Mouse (Mus musculus) neural tube, embryonic 15.5 days (tissue): ENCODE measurements around the gene Myo18b. TPM values are rescaled to one million over a fixed set of nuclear protein-coding genes. Genes with fewer than 3 reads are reported as not detected.

Experiments used
- ATAC-seq: fragments of 200-750 bp; cut with Nextera tagmentation; 2 replicates; pipeline ENCODE4 v1.8.0; 2017; ENCODE audit warnings: mild to moderate bottlenecking, moderate TSS enrichment, moderate library complexity; ENCODE audit not compliant: low FRiP score
- H3K27ac ChIP-seq: fragments of 300-500 bp; sonication (generic); replicated peaks from 2 replicates; pipeline ENCODE4 v1.5.1; 2015; ENCODE audit warnings: mild to moderate bottlenecking, inconsistent platforms
- H3K27me3 ChIP-seq: fragments of 300-500 bp; sonication (generic); replicated peaks from 2 replicates; pipeline ENCODE4 v1.6.1; 2015; ENCODE audit warnings: inconsistent platforms
- H3K36me3 ChIP-seq: fragments of 300-500 bp; sonication (generic); 2 replicates; pipeline ENCODE4 v1.6.1; 2015; ENCODE audit warnings: inconsistent platforms
- H3K4me1 ChIP-seq: fragments of 300-500 bp; sonication (generic); 2 replicates; pipeline ENCODE4 v1.6.1; 2015; ENCODE audit warnings: inconsistent platforms
- H3K4me2 ChIP-seq: fragments of 300-500 bp; sonication (generic); 2 replicates; pipeline ENCODE4 v1.6.1; 2015; ENCODE audit warnings: inconsistent platforms, mild to moderate bottlenecking, moderate library complexity
- H3K4me3 ChIP-seq: fragments of 300-500 bp; sonication (generic); replicated peaks from 2 replicates; pipeline ENCODE4 v1.5.1; 2015; ENCODE audit warnings: mild to moderate bottlenecking, inconsistent platforms
- H3K9ac ChIP-seq: fragments of 300-500 bp; sonication (generic); replicated peaks from 2 replicates; pipeline ENCODE4 v1.6.1; 2015; ENCODE audit warnings: mild to moderate bottlenecking, inconsistent platforms
- H3K9me3 ChIP-seq: fragments of 300-500 bp; sonication (generic); replicated peaks from 2 replicates; pipeline ENCODE4 v1.6.1; 2016; ENCODE audit warnings: inconsistent platforms
- WGBS: fragments of 180-500 bp; shearing (Covaris S2); methylation state at CpG from one replicate; pipeline ENCODE4 v1.1.7; 2015; ENCODE audit warnings: mixed read lengths; 5-methylcytosine and 5-hydroxymethylcytosine counted together
- polyA plus RNA-seq: library from polyadenylated mRNA; unstranded; fragments of >200 nt; fragmentation: Nextera tagmentation; extraction: Ambion mirVana; gene quantifications from 2 replicates; pipeline ENCODE4 v1.2.1, GENCODE M21; 2015

Gene Myo18b
- polyA plus RNA-seq, 1 experiment from 2014 or later = 1.8 TPM

GRCm38 (mm10) chr5:112791792-112792780 is 104.1 kb downstream of the Myo18b start:
- no peak overlapping the region for H3K27ac ChIP-seq
- H3K9ac ChIP-seq = no peak overlapping the region
- H3K4me3 ChIP-seq = no peak overlapping the region
- peaks cover 4% of the 10 kb centered on the region for H3K4me1 ChIP-seq
- no peaks in the 10 kb centered on the region for H3K36me3 ChIP-seq
- ATAC-seq = no peak
- 82% methylated on average over 15 of the region's 15 CpGs for WGBS
- no peaks in the 10 kb centered on the region for H3K27me3 ChIP-seq
- no peaks in the 10 kb centered on the region for H3K9me3 ChIP-seq
- H3K4me2 ChIP-seq = no peak overlapping the region

- ATAC-seq = no peak
- Histone ChIP-seq H3K9ac (no peak overlapping the region), H3K9me3 (no peaks in the 10 kb centered on the region), H3K36me3 (no peaks in the 10 kb centered on the region), H3K4me2 (no peak overlapping the region), H3K27me3 (no peaks in the 10 kb centered on the region), H3K4me3 (no peak overlapping the region), H3K27ac (no peak overlapping the region), H3K4me1 (no peaks in the 10 kb centered on the region)
- 81% methylated on average over 4 of the region's 4 CpGs for WGBS
These were observed 105.6 kb downstream of the Myo18b start for GRCm38 (mm10) chr5:112790376-112791111.

GRCm38 (mm10) chr5:112788441-112788840 is 107.7 kb downstream of the Myo18b start:
- Histone ChIP-seq H3K9me3 (no peaks in the 10 kb centered on the region), H3K27ac (no peak overlapping the region), H3K36me3 (no peaks in the 10 kb centered on the region), H3K9ac (no peak overlapping the region), H3K4me1 (no peaks in the 10 kb centered on the region), H3K4me3 (no peak overlapping the region), H3K4me2 (no peak overlapping the region), H3K27me3 (no peaks in the 10 kb centered on the region)
- WGBS = 91% methylated on average over 2 of the region's 2 CpGs
- no peak for ATAC-seq

GRCm38 (mm10) chr5:112786788-112787187 is 109.4 kb downstream of the Myo18b start:
- no peak overlapping the region for H3K4me3 ChIP-seq
- no peaks in the 10 kb centered on the region for H3K9me3 ChIP-seq
- 88% methylated on average over 6 of the region's 6 CpGs for WGBS
- H3K27me3 ChIP-seq = 0 out of 2 replicates have a peak, but pooled peaks cover 2% of the 10 kb centered on the region
- no peaks in the 10 kb centered on the region for H3K4me1 ChIP-seq
- no peak overlapping the region for H3K9ac ChIP-seq
- H3K4me2 ChIP-seq = no peak overlapping the region
- no peaks in the 10 kb centered on the region for H3K36me3 ChIP-seq
- ATAC-seq = no peak
- no peak overlapping the region for H3K27ac ChIP-seq

- H3K9me3 ChIP-seq = no peaks in the 10 kb centered on the region
- H3K4me2 ChIP-seq = no peak overlapping the region
- H3K4me1 ChIP-seq = no peaks in the 10 kb centered on the region
- 76% methylated on average over 8 of the region's 8 CpGs for WGBS
- no peaks in the 10 kb centered on the region for H3K36me3 ChIP-seq
- no peak overlapping the region for H3K4me3 ChIP-seq
- H3K9ac ChIP-seq = no peak overlapping the region
- 0 out of 2 replicates have a peak, but pooled peaks cover 2% of the 10 kb centered on the region for H3K27me3 ChIP-seq
- ATAC-seq = no peak
- H3K27ac ChIP-seq = no peak overlapping the region
These were observed 110.1 kb downstream of the Myo18b start for GRCm38 (mm10) chr5:112786031-112786430.

- H3K27me3 ChIP-seq = 0 out of 2 replicates have a peak, but pooled peaks cover 2% of the 10 kb centered on the region
- H3K4me3 ChIP-seq = no peak overlapping the region
- 90% methylated on average over 7 of the region's 7 CpGs for WGBS
- no peaks in the 10 kb centered on the region for H3K9me3 ChIP-seq
- H3K4me1 ChIP-seq = peaks cover 6% of the 10 kb centered on the region; the same call in 1 of the 2 replicates
- no peak overlapping the region for H3K4me2 ChIP-seq
- H3K36me3 ChIP-seq = no peaks in the 10 kb centered on the region
- no peak overlapping the region for H3K9ac ChIP-seq
- H3K27ac ChIP-seq = no peak overlapping the region
- ATAC-seq = no peak
These were observed 114.4 kb downstream of the Myo18b start for GRCm38 (mm10) chr5:112781719-112782118.

- peaks cover 6% of the 10 kb centered on the region; the same call in 1 of the 2 replicates for H3K4me1 ChIP-seq
- 94% methylated on average over 4 of the region's 4 CpGs for WGBS
- no peak overlapping the region for H3K4me2 ChIP-seq
- ATAC-seq = no peak
- H3K36me3 ChIP-seq = no peaks in the 10 kb centered on the region
- H3K27ac ChIP-seq = no peak overlapping the region
- no peak overlapping the region for H3K9ac ChIP-seq
- peaks cover 2% of the 10 kb centered on the region; the same call in 1 of the 2 replicates for H3K27me3 ChIP-seq
- no peak overlapping the region for H3K4me3 ChIP-seq
- H3K9me3 ChIP-seq = no peaks in the 10 kb centered on the region
These were observed 114.9 kb downstream of the Myo18b start for GRCm38 (mm10) chr5:112781231-112781630.

- no peak overlapping the region for H3K9ac ChIP-seq
- peaks cover 2% of the 10 kb centered on the region; the same call in 1 of the 2 replicates for H3K27me3 ChIP-seq
- 60% methylated on average over 5 of the region's 5 CpGs for WGBS
- H3K4me1 ChIP-seq = peaks cover 6% of the 10 kb centered on the region; the same call in 1 of the 2 replicates
- no peak overlapping the region for H3K27ac ChIP-seq
- H3K4me3 ChIP-seq = no peak overlapping the region
- no peaks in the 10 kb centered on the region for H3K9me3 ChIP-seq
- H3K4me2 ChIP-seq = no peak overlapping the region
- no peaks in the 10 kb centered on the region for H3K36me3 ChIP-seq
- ATAC-seq = no peak
These were observed 115.8 kb downstream of the Myo18b start for GRCm38 (mm10) chr5:112780383-112780782.

GRCm38 (mm10) chr5:112776781-112777405 is 119.3 kb downstream of the Myo18b start:
- Histone ChIP-seq H3K27ac (no peak overlapping the region), H3K36me3 (no peaks in the 10 kb centered on the region), H3K27me3 (no peaks in the 10 kb centered on the region; the same call in 1 of the 2 replicates), H3K4me3 (no peak overlapping the region), H3K4me2 (no peak overlapping the region), H3K9me3 (no peaks in the 10 kb centered on the region), H3K4me1 (peaks cover 9% of the 10 kb centered on the region; the same call in 1 of the 2 replicates), H3K9ac (no peak overlapping the region)
- WGBS = 68% methylated on average over 15 of the region's 15 CpGs
- no peak for ATAC-seq

- Histone ChIP-seq H3K9me3 (no peaks in the 10 kb centered on the region), H3K4me1 (peaks cover 12% of the 10 kb centered on the region), H3K9ac (no peak overlapping the region), H3K4me2 (no peak overlapping the region), H3K4me3 (no peak overlapping the region), H3K27ac (no peak overlapping the region), H3K36me3 (no peaks in the 10 kb centered on the region), H3K27me3 (no peaks in the 10 kb centered on the region; the same call in 1 of the 2 replicates)
- 10% methylated on average over 4 of the region's 4 CpGs for WGBS
- no peak for ATAC-seq
These were observed 122.7 kb downstream of the Myo18b start for GRCm38 (mm10) chr5:112773429-112773828.

- Histone ChIP-seq H3K36me3 (no peaks in the 10 kb centered on the region), H3K27me3 (peaks cover 4% of the 10 kb centered on the region; the same call in 1 of the 2 replicates)
- 67% methylated on average over 6 of the region's 6 CpGs for WGBS
These were observed 124.7 kb downstream of the Myo18b start for GRCm38 (mm10) chr5:112771376-112771901.

More at GRCm38 (mm10) chr5:112771376-112771901, 124.7 kb downstream of the Myo18b start:
- Histone ChIP-seq H3K4me2 (no peak overlapping the region), H3K27ac (no peak overlapping the region), H3K4me3 (no peak overlapping the region), H3K9ac (no peak overlapping the region), H3K9me3 (no peaks in the 10 kb centered on the region), H3K4me1 (peaks cover 12% of the 10 kb centered on the region)
- no peak for ATAC-seq
